Mouse (Mus musculus): ENCODE results near the gene Cnnm3. TPM values are rescaled to one million over a fixed set of nuclear protein-coding genes. Genes with fewer than 3 reads are reported as not detected.

Cnnm3 gene
- polyA plus RNA-seq (2012; rRNA removed) = 33.6 TPM in 2 replicates

DNA sequence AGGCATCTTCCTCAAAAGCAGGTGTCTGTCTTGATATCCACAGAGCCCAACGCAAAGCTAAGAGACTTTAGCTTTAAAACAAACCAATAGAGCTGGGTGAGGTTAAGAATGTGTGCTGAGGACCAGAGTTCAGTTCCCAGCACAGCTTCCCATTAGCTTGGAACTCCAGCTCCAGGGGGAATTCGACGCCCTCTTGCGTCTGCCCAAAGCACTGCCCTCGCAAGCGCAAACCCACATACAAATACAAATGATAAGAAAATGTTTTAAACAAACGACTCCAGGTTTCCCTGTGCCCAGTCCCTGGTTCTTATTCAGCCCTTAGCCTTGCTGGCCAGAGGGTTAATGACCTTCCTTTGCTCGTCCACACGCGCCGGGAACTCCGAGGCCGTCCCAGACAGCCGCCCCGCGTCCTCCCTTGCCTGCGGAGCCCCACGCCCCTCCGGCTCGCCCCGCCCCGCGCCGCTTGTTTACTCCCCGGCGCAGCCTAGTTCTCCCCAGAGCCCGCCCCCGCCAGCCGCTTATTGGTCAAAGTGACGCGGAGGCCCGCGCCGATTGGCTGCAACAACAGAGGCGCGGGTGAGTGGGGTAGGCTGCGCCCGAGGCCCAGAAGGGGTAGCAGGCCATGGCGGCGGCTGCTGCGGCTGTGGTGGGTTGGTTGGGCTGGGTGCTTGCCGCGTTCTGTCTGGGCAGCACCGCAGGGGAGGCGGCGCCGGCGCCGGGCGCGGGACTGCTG lies at the start of gene Cnnm3:
TSS of gene Cnnm3 (plus strand) at position 579 of the 733 bp plus-strand sequence.
- peak; percentile 91 for TF ChIP-seq POLR2A (IDR thresholded peaks at IDR 0.05; ENCODE audit: borderline replicate concordance, extremely low read depth, insufficient read depth, insufficient read length, poor library complexity, severe bottlenecking)
- peak; percentile 57 for TF ChIP-seq CTCF (IDR thresholded peaks at IDR 0.05; ENCODE audit: borderline replicate concordance, extremely low read depth, insufficient read depth, insufficient read length)

DNA sequence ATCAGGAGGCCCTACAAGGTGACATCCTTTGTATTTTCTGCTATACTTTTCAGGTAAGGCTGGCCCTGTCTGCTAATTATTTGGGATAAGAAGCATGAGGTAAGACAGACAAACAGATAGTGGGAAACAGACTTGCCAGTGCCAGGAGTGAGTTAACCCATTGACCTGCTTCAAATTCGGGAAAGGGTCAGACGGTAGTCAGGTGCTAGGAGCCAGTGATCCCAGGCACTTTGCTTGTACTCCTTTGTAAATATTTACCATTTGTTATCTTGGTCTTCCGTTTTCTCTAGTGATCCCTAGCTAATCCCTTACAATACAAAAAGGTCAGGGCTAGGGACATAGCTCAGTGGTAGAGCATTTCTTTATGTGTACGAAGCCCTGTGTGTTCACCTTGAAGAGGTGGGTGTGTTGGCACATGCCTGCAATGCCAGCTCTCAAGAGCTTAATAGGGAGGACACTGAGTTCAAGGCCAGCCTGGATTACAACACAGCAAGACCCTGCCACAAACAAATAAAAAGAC lies 46.0 kb upstream of the Cnnm3 start:
- TF ChIP-seq CTCF (IDR thresholded peaks at IDR 0.05; ENCODE audit: borderline replicate concordance, extremely low read depth, insufficient read depth, insufficient read length) = no peak
- TF ChIP-seq POLR2A (IDR thresholded peaks at IDR 0.05; ENCODE audit: borderline replicate concordance, extremely low read depth, insufficient read depth, insufficient read length, poor library complexity, severe bottlenecking) = no peak
- no peak for DNase-seq (ENCODE audit: low read depth)

More for the DNA sequence above, at the start of gene Cnnm3:
- peak; percentile 99 for DNase-seq (ENCODE audit: low read depth)

DNA sequence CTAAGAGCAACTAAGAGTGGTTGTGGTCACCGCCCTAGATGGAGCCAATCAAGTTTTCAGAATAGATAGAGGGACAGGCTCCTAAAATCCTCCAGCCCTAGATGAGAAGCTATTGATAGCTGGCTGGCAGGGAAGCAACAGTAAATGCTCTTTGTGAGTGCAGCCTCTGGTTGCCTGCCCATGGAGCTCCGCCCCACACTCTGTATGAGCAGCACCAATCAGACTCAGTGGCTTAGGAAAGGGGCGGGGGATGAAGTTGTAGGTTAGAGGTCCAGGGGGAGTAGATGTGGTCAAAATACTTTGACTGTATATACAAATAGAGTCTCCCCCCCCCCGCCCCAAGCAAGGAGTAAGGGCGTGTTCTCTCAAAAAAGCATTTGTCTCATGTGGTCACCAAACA lies 44.2 kb upstream of the Cnnm3 start:
- DNase-seq (ENCODE audit: low read depth) = no peak
- TF ChIP-seq POLR2A (IDR thresholded peaks at IDR 0.05; ENCODE audit: borderline replicate concordance, extremely low read depth, insufficient read depth, insufficient read length, poor library complexity, severe bottlenecking) (no peak), CTCF (IDR thresholded peaks at IDR 0.05; ENCODE audit: borderline replicate concordance, extremely low read depth, insufficient read depth, insufficient read length) (no peak)

DNA sequence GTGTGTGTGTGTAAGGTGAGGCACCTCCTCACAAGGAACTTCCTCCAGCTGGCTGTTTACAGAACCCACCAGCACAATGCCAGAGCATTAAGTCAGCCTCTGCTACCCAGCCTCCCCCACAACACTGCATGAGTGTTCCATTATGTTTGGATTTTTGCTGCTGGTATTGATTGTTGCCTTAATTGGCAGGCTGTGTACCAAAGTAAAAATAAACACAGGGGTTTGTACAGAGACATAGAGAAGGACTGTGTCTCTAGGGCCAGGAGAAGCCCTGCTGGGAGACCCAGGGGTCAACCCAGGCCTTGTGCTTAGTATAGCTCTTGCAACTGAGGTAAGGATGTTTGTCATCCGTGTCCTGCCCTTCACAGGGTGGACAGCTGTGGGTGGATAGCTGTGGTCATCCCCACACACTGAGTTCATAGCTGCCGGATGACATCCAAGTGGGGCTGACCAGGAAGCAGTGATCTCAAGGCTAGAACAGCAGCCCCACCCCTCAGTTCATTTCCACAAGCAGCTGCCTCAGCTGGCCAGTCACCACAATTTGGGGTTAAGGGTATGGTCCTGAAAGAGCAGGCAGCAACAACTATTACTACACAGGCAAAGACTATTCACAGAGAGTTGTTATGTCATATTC lies 41.7 kb upstream of the Cnnm3 start:
- no peak for DNase-seq (ENCODE audit: low read depth)
- no peak for TF ChIP-seq CTCF (IDR thresholded peaks at IDR 0.05; ENCODE audit: borderline replicate concordance, extremely low read depth, insufficient read depth, insufficient read length)
- TF ChIP-seq POLR2A (IDR thresholded peaks at IDR 0.05; ENCODE audit: borderline replicate concordance, extremely low read depth, insufficient read depth, insufficient read length, poor library complexity, severe bottlenecking) = no peak

DNA sequence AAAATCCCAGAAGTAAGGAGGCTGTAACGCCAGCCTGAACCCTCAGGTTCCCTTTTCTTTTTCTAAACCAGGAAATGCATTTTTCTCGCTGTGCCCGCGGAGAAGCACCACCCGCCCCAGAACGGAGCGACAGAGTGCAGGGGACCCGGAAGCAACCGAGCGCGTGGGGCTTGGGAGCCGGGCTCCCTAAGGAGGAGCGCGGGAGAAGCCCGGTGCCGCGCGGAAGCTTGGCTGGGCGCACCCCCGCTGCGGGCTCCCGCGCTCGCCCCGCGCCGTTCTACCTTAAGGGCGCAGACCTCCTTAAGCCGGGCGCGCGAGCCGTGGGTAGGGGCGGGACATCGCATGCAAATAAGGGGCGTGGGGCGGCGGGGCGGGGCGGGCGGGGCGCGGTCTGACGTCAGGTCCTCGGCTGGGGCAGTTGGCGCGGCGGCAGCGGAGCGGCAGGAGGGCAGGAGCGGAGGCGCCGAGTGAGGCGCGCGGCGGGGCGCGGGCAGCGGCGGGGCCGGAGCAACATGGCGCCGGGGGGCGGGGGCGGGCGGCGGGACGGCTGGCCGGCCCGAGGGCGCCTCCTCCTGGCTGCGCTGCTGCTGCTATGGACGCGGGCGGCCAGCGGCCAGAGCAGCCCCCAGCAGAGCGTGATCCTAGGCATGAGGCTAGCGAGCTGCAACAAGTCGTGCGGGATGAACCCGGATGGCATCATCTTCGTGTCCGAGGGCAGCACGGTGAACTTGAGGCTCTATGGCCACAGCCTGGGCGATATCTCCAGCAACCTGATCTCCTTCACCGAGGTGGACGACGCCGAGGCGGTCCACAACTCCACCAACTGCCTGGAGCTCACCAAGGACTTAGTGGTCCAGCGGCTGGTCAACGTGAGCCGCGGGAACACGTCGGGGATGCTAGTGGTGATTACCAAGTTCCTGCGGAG lies 40.2 kb upstream of the Cnnm3 start, which contains the start of gene Cnnm4:
TSS of gene Cnnm4 (plus strand) at position 440 of the 925 bp plus-strand sequence.
- DNase-seq (ENCODE audit: low read depth) = peak; percentile 95
- TF ChIP-seq CTCF (IDR thresholded peaks at IDR 0.05; ENCODE audit: borderline replicate concordance, extremely low read depth, insufficient read depth, insufficient read length) (peak; percentile 34; the same call in 1 of the 2 replicates), POLR2A (IDR thresholded peaks at IDR 0.05; ENCODE audit: borderline replicate concordance, extremely low read depth, insufficient read depth, insufficient read length, poor library complexity, severe bottlenecking) (0 out of 2 replicates have a peak, but pooled peaks have one; percentile 21)

DNA sequence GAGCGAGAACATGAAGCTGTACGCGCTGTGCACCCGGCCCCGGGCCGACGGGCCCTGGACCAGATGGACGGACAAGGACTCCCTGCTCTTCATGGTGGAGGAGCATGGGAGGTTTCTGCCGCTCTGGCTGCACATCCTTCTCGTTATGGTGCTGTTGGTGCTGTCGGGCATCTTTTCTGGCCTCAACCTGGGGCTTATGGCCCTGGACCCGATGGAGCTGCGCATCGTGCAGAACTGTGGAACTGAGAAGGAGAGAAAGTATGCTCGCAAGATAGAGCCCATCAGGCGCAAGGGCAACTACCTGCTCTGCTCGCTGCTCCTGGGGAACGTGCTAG lies 39.6 kb upstream of the Cnnm3 start:
- DNase-seq (ENCODE audit: low read depth) = no peak
- TF ChIP-seq POLR2A (IDR thresholded peaks at IDR 0.05; ENCODE audit: borderline replicate concordance, extremely low read depth, insufficient read depth, insufficient read length, poor library complexity, severe bottlenecking) (no peak), CTCF (IDR thresholded peaks at IDR 0.05; ENCODE audit: borderline replicate concordance, extremely low read depth, insufficient read depth, insufficient read length) (no peak)

DNA sequence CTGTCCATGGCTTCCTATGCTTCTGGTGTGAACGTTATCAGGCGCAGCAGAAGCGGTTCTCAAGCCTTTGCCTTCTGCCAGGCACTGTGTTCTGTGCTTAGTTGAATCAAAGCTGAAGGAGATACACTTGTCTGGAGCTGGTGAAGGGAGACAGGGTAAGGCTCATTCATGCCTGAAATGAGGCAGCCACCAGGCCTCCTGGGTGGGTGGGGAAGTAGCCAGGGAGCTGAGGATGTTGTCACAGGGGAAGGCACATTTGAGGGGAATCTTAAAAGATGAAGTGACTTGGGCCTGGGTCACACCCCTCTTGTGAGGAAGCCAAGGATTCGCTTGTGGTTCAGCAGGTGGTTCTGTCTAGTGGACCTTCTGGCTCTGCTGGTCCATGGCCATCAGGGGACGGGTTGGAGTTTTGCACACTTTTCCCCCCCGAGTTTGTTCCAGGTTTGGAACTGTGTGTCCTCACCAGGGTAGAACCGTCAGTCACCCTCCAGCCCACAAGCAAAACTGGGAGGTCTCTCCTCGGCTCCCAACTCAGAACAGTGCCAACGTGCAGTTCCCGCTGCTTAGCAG lies 38.4 kb upstream of the Cnnm3 start:
- no peak for TF ChIP-seq POLR2A (IDR thresholded peaks at IDR 0.05; ENCODE audit: borderline replicate concordance, extremely low read depth, insufficient read depth, insufficient read length, poor library complexity, severe bottlenecking)
- TF ChIP-seq CTCF (IDR thresholded peaks at IDR 0.05; ENCODE audit: borderline replicate concordance, extremely low read depth, insufficient read depth, insufficient read length) = no peak

DNA sequence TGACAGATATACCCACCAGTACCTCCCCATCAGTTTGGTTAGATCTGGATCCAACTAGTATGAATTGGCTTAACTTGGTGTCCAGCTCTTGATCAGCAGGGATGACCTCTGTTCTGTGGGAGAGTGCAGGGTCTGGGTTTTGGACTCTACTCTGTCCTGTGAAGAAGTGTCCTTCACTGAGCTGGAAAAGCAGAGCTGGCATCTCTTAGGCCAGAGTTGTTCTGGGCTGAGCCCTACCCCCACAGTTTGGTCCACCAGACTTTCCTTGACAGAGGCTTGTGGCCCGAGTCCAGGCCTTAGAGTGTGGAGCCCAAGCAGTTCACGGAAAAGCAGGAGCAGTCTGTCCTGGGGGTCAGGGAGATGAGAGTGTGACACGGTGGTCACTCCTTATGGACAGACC lies 37.0 kb upstream of the Cnnm3 start:
- DNase-seq (ENCODE audit: low read depth) = no peak
- no peak for TF ChIP-seq POLR2A (IDR thresholded peaks at IDR 0.05; ENCODE audit: borderline replicate concordance, extremely low read depth, insufficient read depth, insufficient read length, poor library complexity, severe bottlenecking)
- no peak for TF ChIP-seq CTCF (IDR thresholded peaks at IDR 0.05; ENCODE audit: borderline replicate concordance, extremely low read depth, insufficient read depth, insufficient read length)

More for the DNA sequence above, 38.4 kb upstream of the Cnnm3 start:
- DNase-seq (ENCODE audit: low read depth) = no peak

DNA sequence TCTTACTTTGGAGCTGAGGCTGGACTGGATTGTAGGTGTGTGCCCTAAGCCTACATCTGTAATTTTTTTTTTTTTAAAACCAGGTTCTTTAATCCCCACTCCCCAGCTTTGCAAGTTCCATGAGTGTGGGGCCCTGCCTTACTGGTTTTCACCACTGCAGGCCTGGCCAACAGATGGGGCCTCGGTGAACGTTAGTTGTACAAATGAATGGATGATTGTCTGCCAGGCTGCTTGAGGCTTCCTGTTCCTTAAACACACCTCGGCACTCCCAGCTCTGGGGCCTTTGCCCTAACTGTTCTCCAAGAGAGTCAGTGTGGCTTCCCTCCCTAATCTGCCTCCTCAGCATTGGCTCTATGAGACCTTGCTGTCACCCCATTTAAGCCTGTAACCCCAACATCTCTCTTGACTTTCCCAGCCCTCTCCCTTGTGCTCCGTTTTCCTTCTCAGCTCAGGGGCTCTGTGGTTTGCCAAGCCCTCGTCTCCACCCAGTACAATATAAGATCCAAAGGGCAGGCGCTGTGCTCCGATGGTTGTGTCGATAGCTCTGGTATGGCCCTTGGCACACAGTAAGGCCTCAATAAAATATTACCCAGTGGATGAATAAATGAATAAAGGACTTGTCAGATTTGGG lies 36.1 kb upstream of the Cnnm3 start:
- TF ChIP-seq CTCF (IDR thresholded peaks at IDR 0.05; ENCODE audit: borderline replicate concordance, extremely low read depth, insufficient read depth, insufficient read length) (no peak), POLR2A (IDR thresholded peaks at IDR 0.05; ENCODE audit: borderline replicate concordance, extremely low read depth, insufficient read depth, insufficient read length, poor library complexity, severe bottlenecking) (no peak)
- peak; percentile 38 for DNase-seq (ENCODE audit: low read depth)

DNA sequence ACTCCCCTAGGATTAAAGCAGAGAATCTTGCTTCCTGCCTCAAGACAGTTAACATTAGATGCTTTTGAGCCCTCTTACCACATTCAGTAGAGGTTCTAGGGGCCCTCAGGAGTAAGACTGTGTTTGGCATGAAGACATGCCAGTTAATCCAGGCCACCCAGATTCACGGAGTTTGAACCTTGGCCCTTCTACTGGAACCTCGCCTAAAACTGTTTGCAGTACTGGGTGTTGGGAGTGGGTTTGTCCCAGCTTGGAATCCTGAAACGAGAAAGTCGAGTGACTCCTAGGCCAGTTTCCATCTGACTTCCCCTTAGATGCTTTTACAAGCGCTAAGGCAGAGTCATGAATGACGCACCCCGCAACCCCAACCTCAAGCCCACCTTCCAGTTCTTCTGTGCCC lies 35.2 kb upstream of the Cnnm3 start:
- no peak for TF ChIP-seq POLR2A (IDR thresholded peaks at IDR 0.05; ENCODE audit: borderline replicate concordance, extremely low read depth, insufficient read depth, insufficient read length, poor library complexity, severe bottlenecking)

More for the DNA sequence above, 35.2 kb upstream of the Cnnm3 start:
- no peak for DNase-seq (ENCODE audit: low read depth)

Measured in brain, embryonic 14.5 days (tissue).